Mouse (Mus musculus) myocyte (in vitro differentiated cells): ENCODE measurements around the gene Olfr368. TPM values are rescaled to one million over a fixed set of nuclear protein-coding genes. Genes with fewer than 3 reads are reported as not detected.

ENCODE experiments used
- H3K27me3 ChIP-seq: one replicate; pipeline ENCODE4 v1.6.1; 2011; ENCODE audit not compliant: control insufficient read depth, insufficient read depth, insufficient read length
- H3K36me3 ChIP-seq: one replicate; pipeline ENCODE4 v1.6.1; 2011; ENCODE audit not compliant: control insufficient read depth, insufficient read depth
- H3K4me2 ChIP-seq: one replicate; pipeline ENCODE4 v1.6.1; 2011; ENCODE audit warnings: low read depth, control low read depth
- H3K4me3 ChIP-seq: one replicate; pipeline ENCODE4 v1.5.1; 2011; ENCODE audit warnings: mild to moderate bottlenecking, control low read depth, moderate library complexity
- H3K79me2 ChIP-seq: one replicate; pipeline ENCODE4 v1.6.1; 2011; ENCODE audit not compliant: control insufficient read depth, insufficient read depth
- H3ac ChIP-seq: one replicate; pipeline ENCODE4 v1.6.1; 2011; ENCODE audit not compliant: control insufficient read depth, insufficient read length
- CEBPB ChIP-seq: IDR thresholded peaks from 2 replicates; pipeline ENCODE4 v1.6.1; 2011; ENCODE audit warnings: mild to moderate bottlenecking, moderate library complexity; ENCODE audit not compliant: poor library complexity, insufficient read depth, severe bottlenecking
- E2F4 ChIP-seq: IDR thresholded peaks from one replicate; pipeline ENCODE4 v1.6.1; 2011; ENCODE audit warnings: mild to moderate bottlenecking, control low read depth, moderate library complexity; ENCODE audit not compliant: insufficient read depth
- MAX ChIP-seq: IDR thresholded peaks from one replicate; pipeline ENCODE4 v1.6.1; 2011; ENCODE audit warnings: low read depth, mild to moderate bottlenecking, control low read depth
- MYOD1 ChIP-seq, 3 experiments: IDR thresholded peaks; one replicate each; pipeline ENCODE4 v1.6.1; 2011; ENCODE audit warnings: control low read depth in 2 of 3, low read depth in 2 of 3, mild to moderate bottlenecking in 2 of 3, moderate library complexity in 1 of 3; ENCODE audit not compliant: insufficient read length in 2 of 3, control insufficient read depth in 1 of 3
- MYOG ChIP-seq, 3 experiments: IDR thresholded peaks; one replicate each; pipeline ENCODE4 v1.6.1; 2011; ENCODE audit warnings: control low read depth in 2 of 3, low read depth in 2 of 3, mild to moderate bottlenecking in 2 of 3; ENCODE audit not compliant: insufficient read length in 2 of 3, control insufficient read depth in 1 of 3, insufficient read depth in 1 of 3
- POLR2A ChIP-seq: IDR thresholded peaks from one replicate; pipeline ENCODE4 v1.6.1; 2011; ENCODE audit warnings: low read depth, mild to moderate bottlenecking, control low read depth, moderate library complexity; ENCODE audit not compliant: insufficient read length
- POLR2AphosphoS2 ChIP-seq: IDR thresholded peaks from one replicate; pipeline ENCODE4 v1.6.1; 2011; ENCODE audit warnings: low read depth, control low read depth; ENCODE audit not compliant: insufficient read length
- REST ChIP-seq: IDR thresholded peaks from one replicate; pipeline ENCODE4 v1.6.1; 2011; ENCODE audit warnings: mild to moderate bottlenecking, control low read depth, moderate library complexity; ENCODE audit not compliant: insufficient read depth, insufficient read length
- SRF ChIP-seq: IDR thresholded peaks from one replicate; pipeline ENCODE4 v1.6.1; 2011; ENCODE audit warnings: low read depth; ENCODE audit not compliant: control insufficient read depth, insufficient read length
- TCF12 ChIP-seq: IDR thresholded peaks from one replicate; pipeline ENCODE4 v1.6.1; 2011; ENCODE audit warnings: mild to moderate bottlenecking, control low read depth; ENCODE audit not compliant: poor library complexity, insufficient read depth, severe bottlenecking
- TCF3 ChIP-seq: IDR thresholded peaks from one replicate; pipeline ENCODE4 v1.6.1; 2011; ENCODE audit warnings: low read depth, control low read depth; ENCODE audit not compliant: insufficient read length
- USF1 ChIP-seq: IDR thresholded peaks from one replicate; pipeline ENCODE4 v1.6.1; 2011; ENCODE audit warnings: low read depth, mild to moderate bottlenecking, control low read depth, moderate library complexity
- polyA plus RNA-seq: library from polyadenylated mRNA; unstranded; fragments of >200 nt; fragmentation: generic; extraction: Trizol; gene quantifications from one replicate; pipeline ENCODE4 v1.2.1, GENCODE M21; 2012; ENCODE audit warnings: missing spikeins

Gene Olfr368
- polyA plus RNA-seq, result not detected

- Histone ChIP-seq H3K4me3 (no peak within 1 kb of the TSS), H3K27me3 (no peaks in the 10 kb centered on the region), H3K4me2 (no peak within 1 kb of the TSS), H3K79me2 (no peaks in the 10 kb centered on the region), H3ac (no peak within 1 kb of the TSS), H3K36me3 (no peaks in the 10 kb centered on the region)
- TF ChIP-seq E2F4 (no peak), MYOD1 (IDR thresholded peaks at IDR 0.05; ENCODE audit: control insufficient read depth in 1 of 3, insufficient read length in 2 of 3, low read depth in 2 of 3) (no peak), USF1 (no peak), TCF3 (no peak), SRF (no peak), CEBPB (no peak), TCF12 (no peak), POLR2AphosphoS2 (no peak), REST (no peak), MAX (no peak), POLR2A (no peak), MYOG (IDR thresholded peaks at IDR 0.05; ENCODE audit: control insufficient read depth in 1 of 3, insufficient read depth in 1 of 3, insufficient read length in 2 of 3, low read depth in 2 of 3) (no peak)
Measured at GRCm38 (mm10) chr2:37326215-37326614, at the start of gene Olfr368. TSS of gene Olfr368 (plus strand) at chr2:37326515.

GRCm38 (mm10) chr2:37333321-37333720 lies 7.0 kb downstream of the Olfr368 start:
- Histone ChIP-seq H3K4me3 (no peak overlapping the region), H3K4me2 (no peak overlapping the region)
- TF ChIP-seq MAX (no peak), POLR2AphosphoS2 (no peak), MYOG (IDR thresholded peaks at IDR 0.05; ENCODE audit: control insufficient read depth in 1 of 3, insufficient read depth in 1 of 3, insufficient read length in 2 of 3, low read depth in 2 of 3) (no peak), TCF3 (no peak), MYOD1 (IDR thresholded peaks at IDR 0.05; ENCODE audit: control insufficient read depth in 1 of 3, insufficient read length in 2 of 3, low read depth in 2 of 3) (no peak), SRF (no peak), REST (no peak), USF1 (no peak), POLR2A (no peak), CEBPB (no peak), TCF12 (no peak), E2F4 (no peak)

DNA sequence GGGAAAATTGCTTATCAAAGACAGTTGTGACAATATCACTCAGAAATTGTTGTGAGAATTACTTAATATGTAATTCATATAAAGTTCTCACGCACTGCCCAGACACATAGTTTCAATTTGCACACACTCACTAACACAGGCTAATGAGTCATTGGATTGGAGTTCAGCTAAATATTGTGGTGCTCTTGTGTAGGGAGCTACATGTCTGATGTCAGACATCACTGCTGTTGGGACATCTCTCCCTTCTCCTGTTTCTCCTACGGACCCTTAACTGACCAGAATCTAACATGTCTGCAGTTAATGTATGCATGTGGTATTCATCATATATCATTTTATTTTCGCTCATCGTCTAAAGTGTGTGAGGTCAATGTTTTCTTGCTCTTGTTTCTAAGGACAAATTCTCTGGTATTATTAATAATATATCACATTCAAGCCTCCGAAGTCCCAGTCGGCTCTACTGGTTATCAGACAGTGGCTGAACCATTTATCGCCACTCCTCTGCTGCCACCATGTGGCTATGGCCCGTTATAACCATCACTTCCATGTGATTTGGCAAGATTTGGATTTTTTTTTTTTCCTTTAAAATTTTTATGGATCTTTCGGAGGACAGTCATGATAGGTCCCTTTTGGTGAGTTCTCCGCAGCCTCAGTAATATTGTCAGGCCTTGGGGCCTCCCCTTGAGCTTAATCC lies 12.3 kb downstream of the Olfr368 start:
- Histone ChIP-seq H3K4me3 (no peak overlapping the region), H3K27me3 (no peaks in the 10 kb centered on the region), H3K4me2 (peak overlapping the region; percentile 78), H3K79me2 (no peaks in the 10 kb centered on the region), H3ac (no peak overlapping the region), H3K36me3 (no peaks in the 10 kb centered on the region)
- TF ChIP-seq CEBPB (0 out of 2 replicates have a peak, but pooled peaks have one; percentile 34), MYOG (IDR thresholded peaks at IDR 0.05; ENCODE audit: control insufficient read depth in 1 of 3, insufficient read depth in 1 of 3, insufficient read length in 2 of 3, low read depth in 2 of 3) (no peak)

More at GRCm38 (mm10) chr2:37333321-37333720, 7.0 kb downstream of the Olfr368 start:
- H3ac ChIP-seq, result no peak overlapping the region
- no peaks in the 10 kb centered on the region for H3K79me2 ChIP-seq
- H3K36me3 ChIP-seq, result no peaks in the 10 kb centered on the region
- H3K27me3 ChIP-seq, result no peaks in the 10 kb centered on the region

GRCm38 (mm10) chr2:37351671-37352070 lies 25.4 kb downstream of the Olfr368 start:
- TF ChIP-seq REST (no peak), MYOD1 (IDR thresholded peaks at IDR 0.05; ENCODE audit: control insufficient read depth in 1 of 3, insufficient read length in 2 of 3, low read depth in 2 of 3) (peak; percentile 10 to 90 (median 68)), TCF3 (peak; percentile 35), MYOG (IDR thresholded peaks at IDR 0.05; ENCODE audit: control insufficient read depth in 1 of 3, insufficient read depth in 1 of 3, insufficient read length in 2 of 3, low read depth in 2 of 3) (peak in 2 of 3 experiments; percentile 40 to 82), E2F4 (no peak), MAX (no peak), TCF12 (peak; percentile 72), USF1 (no peak)
- Histone ChIP-seq H3K79me2 (no peaks in the 10 kb centered on the region), H3ac (no peak overlapping the region), H3K36me3 (peaks cover 45% of the 10 kb centered on the region), H3K27me3 (no peaks in the 10 kb centered on the region), H3K4me2 (no peak overlapping the region), H3K4me3 (no peak overlapping the region)

GRCm38 (mm10) chr2:37355571-37355970 lies 29.3 kb downstream of the Olfr368 start:
- Histone ChIP-seq H3K4me2 (no peak overlapping the region), H3ac (no peak overlapping the region), H3K79me2 (peaks cover 18% of the 10 kb centered on the region), H3K4me3 (no peak overlapping the region), H3K36me3 (peaks cover 40% of the 10 kb centered on the region), H3K27me3 (no peaks in the 10 kb centered on the region)
- TF ChIP-seq CEBPB (no peak), REST (no peak), MAX (no peak), E2F4 (no peak), POLR2AphosphoS2 (no peak), TCF3 (no peak), MYOG (IDR thresholded peaks at IDR 0.05; ENCODE audit: control insufficient read depth in 1 of 3, insufficient read depth in 1 of 3, insufficient read length in 2 of 3, low read depth in 2 of 3) (no peak)
